Mouse (Mus musculus): ENCODE measurements at regions not wholly inside any gene's neighbourhood (a gene's known extent, or its start where the extent isn't known, plus 50 kb on each side); places are given as distances from the start of the nearest gene placed in this dataset.

GRCm38 (mm10) chr10:122613891-122614290, 64.7 kb upstream of the Ppm1h start:
- 67% methylated on average over 2 of the region's 2 CpGs for WGBS
- H3K4me1 ChIP-seq (ENCODE audit: control insufficient read depth, insufficient read depth, insufficient read length, low read length), result no peaks in the 10 kb centered on the region
- H3K27me3 ChIP-seq (ENCODE audit: control insufficient read depth, insufficient read depth, low read length), result no peaks in the 10 kb centered on the region
- TF ChIP-seq POLR2A (IDR thresholded peaks at IDR 0.05; ENCODE audit: low read depth, low read length), result no peak
- TF ChIP-seq CTCF (IDR thresholded peaks at IDR 0.05; ENCODE audit: extremely low read depth, insufficient read length, insufficient replicate concordance, low read depth, low read length), result no peak
- H3K27ac ChIP-seq (ENCODE audit: insufficient read depth, low read depth, low read length), result no peak overlapping the region
- H3K4me3 ChIP-seq (ENCODE audit: low read depth, low read length), result no peak overlapping the region
- H3K36me3 ChIP-seq (ENCODE audit: control insufficient read depth, insufficient read depth, low read length), result no peaks in the 10 kb centered on the region

DNA sequence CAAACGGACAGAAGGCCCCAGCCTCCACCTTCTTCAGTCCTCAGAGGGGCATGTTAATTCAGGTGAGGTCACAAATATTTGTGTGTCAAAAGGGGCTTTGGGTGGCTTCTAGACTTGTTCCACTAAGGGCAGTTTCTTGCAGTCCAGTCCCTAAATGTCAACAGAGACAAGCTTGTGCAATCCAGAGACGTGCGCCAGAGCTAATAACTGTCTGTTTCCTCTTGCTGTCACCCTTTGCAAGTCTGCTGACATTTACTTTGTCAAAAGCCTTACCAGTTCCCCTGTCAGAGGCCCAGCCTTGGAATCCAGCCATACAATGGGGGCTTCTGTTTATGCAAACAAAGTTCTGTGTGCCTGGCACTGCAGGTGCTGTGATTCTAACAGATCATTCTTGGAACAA, 63.8 kb upstream of the Ppm1h start:
- TF ChIP-seq POLR2A (IDR thresholded peaks at IDR 0.05; ENCODE audit: low read depth, low read length) (no peak), CTCF (IDR thresholded peaks at IDR 0.05; ENCODE audit: extremely low read depth, insufficient read length, insufficient replicate concordance, low read depth, low read length) (no peak)
- 45% methylated on average over 3 of the region's 3 CpGs for WGBS

DNA sequence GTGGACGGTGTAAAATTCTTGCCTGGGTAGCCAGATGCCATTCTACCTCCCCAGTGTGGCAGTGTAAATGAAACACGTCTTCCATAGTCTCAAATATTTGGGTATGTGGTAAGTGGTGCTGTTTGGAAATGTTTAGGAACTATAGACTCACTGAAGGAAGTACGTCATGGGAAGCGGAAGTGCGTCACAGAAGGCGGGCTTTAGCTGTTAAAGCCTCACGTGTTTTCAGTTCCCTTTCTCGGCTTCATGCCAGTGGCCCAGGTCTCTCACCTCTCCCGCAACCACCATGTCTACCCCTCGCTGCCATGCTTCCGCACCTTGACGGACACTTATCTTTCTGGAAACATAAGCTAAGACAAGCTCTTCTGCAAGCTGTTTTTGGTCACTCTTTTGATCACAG, 62.9 kb upstream of the Ppm1h start:
- 89% methylated on average over 12 of the region's 12 CpGs for WGBS

More for the DNA sequence above, 63.8 kb upstream of the Ppm1h start:
- Histone ChIP-seq H3K4me1 (ENCODE audit: control insufficient read depth, insufficient read depth, insufficient read length, low read length) (no peaks in the 10 kb centered on the region), H3K27ac (ENCODE audit: insufficient read depth, low read depth, low read length) (no peak overlapping the region), H3K4me3 (ENCODE audit: low read depth, low read length) (no peak overlapping the region), H3K36me3 (ENCODE audit: control insufficient read depth, insufficient read depth, low read length) (no peaks in the 10 kb centered on the region), H3K27me3 (ENCODE audit: control insufficient read depth, insufficient read depth, low read length) (no peaks in the 10 kb centered on the region)

GRCm38 (mm10) chr10:122616385-122616784, 62.2 kb upstream of the Ppm1h start:
- Histone ChIP-seq H3K4me3 (ENCODE audit: low read depth, low read length) (no peak overlapping the region), H3K27me3 (ENCODE audit: control insufficient read depth, insufficient read depth, low read length) (no peaks in the 10 kb centered on the region), H3K27ac (ENCODE audit: insufficient read depth, low read depth, low read length) (no peak overlapping the region), H3K4me1 (ENCODE audit: control insufficient read depth, insufficient read depth, insufficient read length, low read length) (no peaks in the 10 kb centered on the region), H3K36me3 (ENCODE audit: control insufficient read depth, insufficient read depth, low read length) (no peaks in the 10 kb centered on the region)
- TF ChIP-seq POLR2A (IDR thresholded peaks at IDR 0.05; ENCODE audit: low read depth, low read length), result no peak
- TF ChIP-seq CTCF (IDR thresholded peaks at IDR 0.05; ENCODE audit: extremely low read depth, insufficient read length, insufficient replicate concordance, low read depth, low read length), result no peak
- 81% methylated on average over 6 of the region's 6 CpGs for WGBS

More for the DNA sequence above, 62.9 kb upstream of the Ppm1h start:
- H3K4me3 ChIP-seq (ENCODE audit: low read depth, low read length), result no peak overlapping the region
- no peaks in the 10 kb centered on the region for H3K27me3 ChIP-seq (ENCODE audit: control insufficient read depth, insufficient read depth, low read length)
- no peaks in the 10 kb centered on the region for H3K4me1 ChIP-seq (ENCODE audit: control insufficient read depth, insufficient read depth, insufficient read length, low read length)
- H3K27ac ChIP-seq (ENCODE audit: insufficient read depth, low read depth, low read length), result no peak overlapping the region
- TF ChIP-seq CTCF (IDR thresholded peaks at IDR 0.05; ENCODE audit: extremely low read depth, insufficient read length, insufficient replicate concordance, low read depth, low read length) (no peak), POLR2A (IDR thresholded peaks at IDR 0.05; ENCODE audit: low read depth, low read length) (no peak)
- H3K36me3 ChIP-seq (ENCODE audit: control insufficient read depth, insufficient read depth, low read length), result no peaks in the 10 kb centered on the region

GRCm38 (mm10) chr10:122618854-122619253, 59.7 kb upstream of the Ppm1h start:
- H3K36me3 ChIP-seq (ENCODE audit: control insufficient read depth, insufficient read depth, low read length), result no peaks in the 10 kb centered on the region
- no peaks in the 10 kb centered on the region for H3K4me1 ChIP-seq (ENCODE audit: control insufficient read depth, insufficient read depth, insufficient read length, low read length)
- TF ChIP-seq POLR2A (IDR thresholded peaks at IDR 0.05; ENCODE audit: low read depth, low read length) (no peak), CTCF (IDR thresholded peaks at IDR 0.05; ENCODE audit: extremely low read depth, insufficient read length, insufficient replicate concordance, low read depth, low read length) (no peak)
- no peak overlapping the region for H3K4me3 ChIP-seq (ENCODE audit: low read depth, low read length)
- no peaks in the 10 kb centered on the region for H3K27me3 ChIP-seq (ENCODE audit: control insufficient read depth, insufficient read depth, low read length)
- WGBS, result 77% methylated on average over 3 of the region's 3 CpGs
- no peak overlapping the region for H3K27ac ChIP-seq (ENCODE audit: insufficient read depth, low read depth, low read length)

DNA sequence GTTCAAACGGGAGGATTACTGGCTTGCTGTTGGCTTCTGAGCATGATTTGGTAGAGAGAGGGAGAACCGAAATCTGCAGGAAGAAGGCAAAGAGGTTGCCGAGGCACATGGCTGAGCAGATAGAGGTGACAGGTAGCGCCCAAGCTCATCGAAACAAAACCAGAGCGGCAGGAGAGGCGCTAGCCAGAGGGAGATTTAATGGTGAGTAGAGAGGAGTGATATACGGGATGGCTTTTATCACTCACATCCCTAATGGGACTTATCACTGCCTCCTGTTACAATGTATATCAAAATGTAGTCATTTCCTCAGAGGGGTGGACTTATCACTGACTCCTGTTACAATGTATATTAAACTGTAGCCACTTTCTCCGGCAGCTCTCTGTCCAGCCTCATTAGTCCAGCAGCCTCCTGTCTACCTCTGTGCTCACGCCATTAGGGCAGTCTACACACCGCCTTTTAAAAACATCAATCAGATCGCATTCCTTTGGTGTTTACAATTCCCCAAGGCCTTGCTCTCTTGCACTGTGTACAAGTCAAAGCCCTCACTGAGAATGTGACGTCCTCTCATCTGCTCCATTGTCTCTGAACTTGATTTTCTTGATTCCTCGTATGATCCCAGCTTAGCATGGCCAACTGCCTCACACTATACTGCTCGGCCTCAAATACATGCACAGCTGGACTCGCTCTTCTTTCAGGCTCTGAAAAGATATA, 59.0 kb upstream of the Ppm1h start:
- Histone ChIP-seq H3K27ac (ENCODE audit: insufficient read depth, low read depth, low read length) (no peak overlapping the region), H3K4me3 (ENCODE audit: low read depth, low read length) (no peak overlapping the region), H3K36me3 (ENCODE audit: control insufficient read depth, insufficient read depth, low read length) (no peaks in the 10 kb centered on the region), H3K27me3 (ENCODE audit: control insufficient read depth, insufficient read depth, low read length) (no peaks in the 10 kb centered on the region), H3K4me1 (ENCODE audit: control insufficient read depth, insufficient read depth, insufficient read length, low read length) (no peaks in the 10 kb centered on the region)
- TF ChIP-seq POLR2A (IDR thresholded peaks at IDR 0.05; ENCODE audit: low read depth, low read length) (no peak), CTCF (IDR thresholded peaks at IDR 0.05; ENCODE audit: extremely low read depth, insufficient read length, insufficient replicate concordance, low read depth, low read length) (no peak)
- WGBS, result 66% methylated on average over 16 of the region's 16 CpGs
